Mouse (Mus musculus) intestine, embryonic 14.5 days (tissue): ENCODE data around the gene Pcdh18. TPM values are rescaled to one million over a fixed set of nuclear protein-coding genes. Genes with fewer than 3 reads are reported as not detected.

Experiments used
- ATAC-seq: fragments of 200-750 bp; cut with Nextera tagmentation; replicated peaks from 2 replicates; pipeline ENCODE4 v1.8.0; 2017; ENCODE audit warnings: low read depth, moderate number of reproducible peaks, moderate TSS enrichment, moderate library complexity; ENCODE audit not compliant: low FRiP score, low TSS enrichment
- DNase-seq: peaks from one replicate; pipeline ENCODE4 v3.0.0-alpha.2; 2018; ENCODE audit warnings: low spot score
- H3K27ac ChIP-seq: fragments of 300-500 bp; sonication (generic); 2 replicates; pipeline ENCODE4 v1.5.1; 2014; ENCODE audit warnings: low read depth, mild to moderate bottlenecking, control low read depth
- H3K27me3 ChIP-seq: fragments of 300-500 bp; sonication (generic); replicated peaks from 2 replicates; pipeline ENCODE4 v1.6.1; 2014; ENCODE audit warnings: low read length, control low read depth; ENCODE audit not compliant: control insufficient read depth, insufficient read depth
- H3K36me3 ChIP-seq: fragments of 300-500 bp; sonication (generic); 2 replicates; pipeline ENCODE4 v1.6.1; 2014; ENCODE audit warnings: low read length, control low read depth; ENCODE audit not compliant: control insufficient read depth, insufficient read depth
- H3K4me1 ChIP-seq: fragments of 300-500 bp; sonication (generic); replicated peaks from 2 replicates; pipeline ENCODE4 v1.6.1; 2014; ENCODE audit warnings: low read length, control low read depth, mixed read lengths; ENCODE audit not compliant: control insufficient read depth, insufficient read depth
- H3K4me2 ChIP-seq: fragments of 300-500 bp; sonication (generic); 2 replicates; pipeline ENCODE4 v1.6.1; 2014; ENCODE audit warnings: low read length
- H3K4me3 ChIP-seq: fragments of 300-500 bp; sonication (generic); 2 replicates; pipeline ENCODE4 v1.5.1; 2014; ENCODE audit warnings: low read depth, low read length, control low read depth, mixed read lengths
- H3K9ac ChIP-seq: fragments of 300-500 bp; sonication (generic); 2 replicates; pipeline ENCODE4 v1.6.1; 2014; ENCODE audit warnings: mild to moderate bottlenecking, low read length
- H3K9me3 ChIP-seq: fragments of 300-500 bp; sonication (generic); 2 replicates; pipeline ENCODE4 v1.6.1; 2016; ENCODE audit warnings: low read length, control low read depth; ENCODE audit not compliant: control insufficient read depth
- WGBS: fragments of 180-500 bp; shearing (Covaris S2); extraction: QIAGEN DNeasy Blood & Tissue Kit; methylation state at CpG from one replicate; pipeline ENCODE4 v1.1.7; 2014; 5-methylcytosine and 5-hydroxymethylcytosine counted together
- polyA plus RNA-seq: library from polyadenylated mRNA; unstranded; fragments of >200 nt; fragmentation: Nextera tagmentation; extraction: Ambion mirVana; gene quantifications from 2 replicates; pipeline ENCODE4 v1.2.1, GENCODE M21; 2014

Pcdh18 gene
- 61.4 and 74.9 TPM in 2 replicates for polyA plus RNA-seq

GRCm38 (mm10) chr3:49756870-49757625, at the start of gene Pcdh18:
TSS of gene Pcdh18 (minus strand) at chr3:49757325.
- Histone ChIP-seq H3K4me2 (peak within 1 kb of the TSS; percentile 79), H3K4me3 (peak within 1 kb of the TSS; percentile 65), H3K27me3 (no peaks in the 10 kb centered on the region), H3K4me1 (peaks cover 13% of the 10 kb centered on the region), H3K9me3 (no peaks in the 10 kb centered on the region), H3K36me3 (peaks cover 13% of the 10 kb centered on the region), H3K27ac (peak within 1 kb of the TSS; percentile 96), H3K9ac (peak within 1 kb of the TSS; percentile 77)
- WGBS = under 1% methylated on average over 43 of the region's 43 CpGs
- ATAC-seq (peak; percentile 87), DNase-seq (peak; percentile 85)

GRCm38 (mm10) chr3:49806823-49807222, 49.7 kb upstream of the Pcdh18 start:
- H3K27me3 ChIP-seq = no peaks in the 10 kb centered on the region
- H3K36me3 ChIP-seq = no peaks in the 10 kb centered on the region
- peaks cover 13% of the 10 kb centered on the region; the same call in 1 of the 2 replicates for H3K4me1 ChIP-seq
- H3K9ac ChIP-seq = no peak overlapping the region
- no peak overlapping the region for H3K4me3 ChIP-seq
- DNase-seq (no peak), ATAC-seq (no peak)
- no peak overlapping the region for H3K27ac ChIP-seq
- H3K9me3 ChIP-seq = no peaks in the 10 kb centered on the region
- H3K4me2 ChIP-seq = no peak overlapping the region
- 34% methylated on average over 2 of the region's 2 CpGs for WGBS

GRCm38 (mm10) chr3:49805511-49805910, 48.4 kb upstream of the Pcdh18 start:
- H3K9ac ChIP-seq = no peak overlapping the region

GRCm38 (mm10) chr3:49788296-49788695, 31.2 kb upstream of the Pcdh18 start:
- H3K27ac ChIP-seq = no peak overlapping the region
- H3K9ac ChIP-seq = no peak overlapping the region
- no peaks in the 10 kb centered on the region for H3K9me3 ChIP-seq
- no peaks in the 10 kb centered on the region for H3K27me3 ChIP-seq
- no peak overlapping the region for H3K4me3 ChIP-seq
- ATAC-seq (no peak), DNase-seq (no peak)
- 64% methylated on average over 2 of the region's 2 CpGs for WGBS
- no peak overlapping the region for H3K4me2 ChIP-seq
- H3K36me3 ChIP-seq = no peaks in the 10 kb centered on the region
- no peaks in the 10 kb centered on the region for H3K4me1 ChIP-seq

More at GRCm38 (mm10) chr3:49805511-49805910, 48.4 kb upstream of the Pcdh18 start:
- no peaks in the 10 kb centered on the region for H3K27me3 ChIP-seq
- H3K4me2 ChIP-seq = no peak overlapping the region
- peaks cover 13% of the 10 kb centered on the region; the same call in 1 of the 2 replicates for H3K4me1 ChIP-seq
- ATAC-seq (no peak), DNase-seq (no peak)
- no peaks in the 10 kb centered on the region for H3K9me3 ChIP-seq
- 93% methylated on average over 1 of the region's 1 CpGs for WGBS
- H3K4me3 ChIP-seq = no peak overlapping the region
- H3K27ac ChIP-seq = no peak overlapping the region
- H3K36me3 ChIP-seq = no peaks in the 10 kb centered on the region

- no peak for ATAC-seq
- Histone ChIP-seq H3K9ac (no peak overlapping the region), H3K27me3 (no peaks in the 10 kb centered on the region), H3K4me2 (no peak overlapping the region), H3K4me3 (no peak overlapping the region), H3K27ac (no peak overlapping the region), H3K4me1 (no peaks in the 10 kb centered on the region), H3K9me3 (no peaks in the 10 kb centered on the region), H3K36me3 (no peaks in the 10 kb centered on the region)
- whole genome bisulfite sequencing = 87% methylated on average over 4 of the region's 4 CpGs
- no peak for DNase-seq
These were observed 30.6 kb upstream of the Pcdh18 start for GRCm38 (mm10) chr3:49787719-49788118.

GRCm38 (mm10) chr3:49768992-49769738, 12.0 kb upstream of the Pcdh18 start:
- no peak overlapping the region for H3K27ac ChIP-seq
- H3K4me2 ChIP-seq = no peak overlapping the region
- H3K4me1 ChIP-seq = no peaks in the 10 kb centered on the region
- no peak for ATAC-seq
- H3K27me3 ChIP-seq = no peaks in the 10 kb centered on the region
- WGBS = 50% methylated on average over 3 of the region's 3 CpGs
- no peaks in the 10 kb centered on the region for H3K36me3 ChIP-seq
- no peaks in the 10 kb centered on the region for H3K9me3 ChIP-seq
- H3K9ac ChIP-seq = no peak overlapping the region
- H3K4me3 ChIP-seq = no peak overlapping the region
- no peak for DNase-seq

GRCm38 (mm10) chr3:49762711-49763110, 5.6 kb upstream of the Pcdh18 start:
- H3K4me2 ChIP-seq = no peak overlapping the region
- 91% methylated on average over 5 of the region's 5 CpGs for WGBS
- no peaks in the 10 kb centered on the region for H3K36me3 ChIP-seq
- no peaks in the 10 kb centered on the region for H3K4me1 ChIP-seq
- no peak overlapping the region for H3K4me3 ChIP-seq
- no peak for ATAC-seq
- no peak overlapping the region for H3K9ac ChIP-seq
- no peak for DNase-seq
- no peaks in the 10 kb centered on the region for H3K9me3 ChIP-seq
- no peaks in the 10 kb centered on the region for H3K27me3 ChIP-seq
- H3K27ac ChIP-seq = no peak overlapping the region

GRCm38 (mm10) chr3:49761971-49762370, 4.8 kb upstream of the Pcdh18 start:
- H3K9ac ChIP-seq = no peak overlapping the region
- DNase-seq (no peak), ATAC-seq (no peak)
- no peaks in the 10 kb centered on the region for H3K36me3 ChIP-seq
- H3K4me3 ChIP-seq = no peak overlapping the region
- H3K27ac ChIP-seq = no peak overlapping the region
- H3K9me3 ChIP-seq = no peaks in the 10 kb centered on the region
- H3K27me3 ChIP-seq = no peaks in the 10 kb centered on the region
- no peaks in the 10 kb centered on the region for H3K4me1 ChIP-seq
- no peak overlapping the region for H3K4me2 ChIP-seq
